Mouse (Mus musculus): ENCODE results near the gene Armh3. TPM values are rescaled to one million over a fixed set of nuclear protein-coding genes. Genes with fewer than 3 reads are reported as not detected.

The Armh3 gene
- polyA plus RNA-seq, 1 experiment from 2014 or later = 13.6 TPM

DNA sequence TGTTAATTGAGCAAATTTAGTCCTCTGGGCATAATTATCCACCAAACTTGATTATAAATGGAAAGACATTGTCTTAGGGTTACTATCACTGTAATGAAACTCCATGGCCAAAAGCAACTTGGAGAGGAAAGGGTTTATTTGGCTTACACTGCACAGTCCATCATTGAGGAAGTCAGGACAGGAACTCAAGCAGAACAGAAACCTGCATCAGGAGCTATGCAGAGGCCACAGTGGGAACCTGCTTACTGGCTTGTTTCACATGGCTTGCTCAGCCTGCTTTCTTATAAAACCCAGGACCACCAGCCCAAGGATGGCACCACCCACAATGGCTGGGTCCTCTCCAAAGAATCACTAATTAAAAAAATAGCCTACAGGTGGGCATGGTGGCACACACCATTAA lies 13.9 kb downstream of the Armh3 start:
- H3K9me3 ChIP-seq (replicated peaks) = no peaks in the 10 kb centered on the region
- no peak for ATAC-seq (ENCODE audit: insufficient number of reproducible peaks, low FRiP score)
- no peaks in the 10 kb centered on the region for H3K4me1 ChIP-seq (replicated peaks)
- H3K36me3 ChIP-seq = peaks cover 22% of the 10 kb centered on the region; the same call in 1 of the 2 replicates
- H3K4me3 ChIP-seq = no peak overlapping the region
- no peak overlapping the region for H3K9ac ChIP-seq
- no peaks in the 10 kb centered on the region for H3K27me3 ChIP-seq (replicated peaks)
- no peak overlapping the region for H3K4me2 ChIP-seq
- H3K27ac ChIP-seq (ENCODE audit: poor library complexity, severe bottlenecking) = no peak overlapping the region

DNA sequence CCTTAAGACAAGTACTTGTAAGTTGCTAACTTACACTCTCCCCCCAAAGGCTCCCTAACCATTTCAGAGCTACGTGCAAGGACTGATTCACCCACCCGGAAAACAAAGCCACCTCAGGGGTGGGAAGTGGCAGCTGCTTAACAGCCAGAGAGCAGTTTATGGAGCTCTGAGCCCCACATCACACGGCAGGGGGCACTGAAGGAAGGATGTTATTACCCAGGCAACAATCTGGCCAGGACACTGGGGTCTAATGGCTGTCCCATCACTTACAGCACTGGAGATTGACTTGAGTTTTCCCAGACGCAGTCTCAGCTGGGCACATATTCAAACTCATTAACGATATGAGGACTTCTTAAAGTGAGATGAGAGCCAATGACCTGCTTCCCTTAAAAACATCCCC lies 37.5 kb downstream of the Armh3 start:
- Histone ChIP-seq H3K27me3 (replicated peaks) (no peaks in the 10 kb centered on the region), H3K36me3 (peaks cover 69% of the 10 kb centered on the region), H3K4me3 (no peak overlapping the region), H3K27ac (ENCODE audit: poor library complexity, severe bottlenecking) (no peak overlapping the region), H3K4me2 (no peak overlapping the region), H3K4me1 (replicated peaks) (no peaks in the 10 kb centered on the region), H3K9ac (no peak overlapping the region), H3K9me3 (replicated peaks) (no peaks in the 10 kb centered on the region)
- ATAC-seq (ENCODE audit: insufficient number of reproducible peaks, low FRiP score) = no peak
- 50% methylated on average over 5 of the region's 5 CpGs for WGBS

DNA sequence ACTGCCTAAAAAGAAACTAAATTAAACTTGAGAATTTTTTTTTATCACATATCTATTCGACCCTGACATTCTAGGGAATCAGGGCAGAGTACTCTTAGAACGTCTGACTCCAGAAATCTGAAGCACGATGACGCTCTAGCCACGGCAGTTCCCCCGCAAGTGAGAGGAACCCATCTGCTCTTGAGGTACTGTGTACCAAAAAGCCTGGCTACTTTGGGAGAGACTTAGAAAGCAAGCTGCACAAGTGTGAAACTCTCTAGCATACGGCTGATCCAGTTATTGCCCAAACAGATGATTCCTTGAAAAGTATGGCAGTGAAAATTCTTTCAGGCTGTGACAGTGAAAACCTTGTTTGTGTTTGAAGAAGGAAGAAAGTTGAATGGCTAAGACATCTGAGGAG lies 41.6 kb downstream of the Armh3 start:
- peaks cover 57% of the 10 kb centered on the region for H3K36me3 ChIP-seq
- ATAC-seq (ENCODE audit: insufficient number of reproducible peaks, low FRiP score) = no peak
- no peak overlapping the region for H3K9ac ChIP-seq

DNA sequence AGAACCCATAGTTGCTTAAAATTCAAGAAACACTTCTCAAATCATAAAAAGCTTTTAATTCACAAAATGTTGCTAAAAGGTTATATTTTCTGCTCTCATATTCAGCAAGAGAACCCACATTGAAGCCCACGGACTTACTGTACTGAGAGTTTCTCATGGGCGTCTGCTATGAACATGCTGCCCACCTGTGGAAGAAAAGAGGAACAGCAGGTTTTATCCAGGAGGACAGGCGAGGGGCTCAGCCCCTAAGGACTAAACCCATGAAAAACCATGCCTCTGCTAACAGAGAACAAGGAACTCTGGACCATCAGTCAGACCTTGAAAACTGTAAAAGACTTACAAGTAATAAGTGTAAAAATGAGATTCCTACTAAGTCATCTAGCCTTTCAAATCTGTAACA lies 45.0 kb downstream of the Armh3 start:
- Histone ChIP-seq H3K9ac (no peak overlapping the region), H3K4me2 (no peak overlapping the region)
- WGBS = 10% methylated on average over 3 of the region's 3 CpGs

More for the DNA sequence above, 41.6 kb downstream of the Armh3 start:
- Histone ChIP-seq H3K27ac (ENCODE audit: poor library complexity, severe bottlenecking) (no peak overlapping the region), H3K9me3 (replicated peaks) (no peaks in the 10 kb centered on the region), H3K4me1 (replicated peaks) (no peaks in the 10 kb centered on the region), H3K4me2 (no peak overlapping the region), H3K4me3 (no peak overlapping the region), H3K27me3 (replicated peaks) (no peaks in the 10 kb centered on the region)
- 86% methylated on average over 7 of the region's 7 CpGs for WGBS

DNA sequence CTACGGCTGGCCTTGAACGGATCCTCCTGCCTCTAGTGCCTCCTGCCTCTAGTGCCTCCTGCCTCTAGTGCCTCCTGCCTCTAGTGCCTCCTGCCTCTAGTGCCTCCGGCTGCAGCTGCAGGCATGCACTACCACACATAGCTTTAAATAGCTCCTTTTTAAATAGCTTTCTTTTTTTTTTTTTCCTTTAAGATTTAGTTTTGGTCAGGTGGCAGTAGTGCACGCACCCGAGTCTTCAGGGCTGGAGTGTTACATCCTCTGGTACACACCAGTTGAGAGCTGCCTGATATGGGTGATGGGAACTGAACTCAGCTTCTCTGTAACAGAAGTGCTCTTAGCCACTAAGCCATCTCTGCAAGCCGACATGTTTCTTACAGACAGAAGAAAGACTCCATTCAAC lies 49.1 kb downstream of the Armh3 start:
- no peaks in the 10 kb centered on the region for H3K9me3 ChIP-seq (replicated peaks)
- no peak for ATAC-seq (ENCODE audit: insufficient number of reproducible peaks, low FRiP score)
- no peak overlapping the region for H3K9ac ChIP-seq
- peaks cover 37% of the 10 kb centered on the region for H3K36me3 ChIP-seq
- WGBS = 59% methylated on average over 6 of the region's 6 CpGs
- H3K4me1 ChIP-seq (replicated peaks) = peaks cover 4% of the 10 kb centered on the region; the same call in 1 of the 2 replicates
- no peak overlapping the region for H3K4me3 ChIP-seq
- no peaks in the 10 kb centered on the region for H3K27me3 ChIP-seq (replicated peaks)
- H3K27ac ChIP-seq (ENCODE audit: poor library complexity, severe bottlenecking) = no peak overlapping the region
- no peak overlapping the region for H3K4me2 ChIP-seq

More for the DNA sequence above, 45.0 kb downstream of the Armh3 start:
- H3K27ac ChIP-seq (ENCODE audit: poor library complexity, severe bottlenecking) = no peak overlapping the region
- no peaks in the 10 kb centered on the region for H3K9me3 ChIP-seq (replicated peaks)
- H3K4me3 ChIP-seq = no peak overlapping the region
- no peak for ATAC-seq (ENCODE audit: insufficient number of reproducible peaks, low FRiP score)
- peaks cover 42% of the 10 kb centered on the region for H3K36me3 ChIP-seq
- no peaks in the 10 kb centered on the region for H3K27me3 ChIP-seq (replicated peaks)
- H3K4me1 ChIP-seq (replicated peaks) = no peaks in the 10 kb centered on the region

DNA sequence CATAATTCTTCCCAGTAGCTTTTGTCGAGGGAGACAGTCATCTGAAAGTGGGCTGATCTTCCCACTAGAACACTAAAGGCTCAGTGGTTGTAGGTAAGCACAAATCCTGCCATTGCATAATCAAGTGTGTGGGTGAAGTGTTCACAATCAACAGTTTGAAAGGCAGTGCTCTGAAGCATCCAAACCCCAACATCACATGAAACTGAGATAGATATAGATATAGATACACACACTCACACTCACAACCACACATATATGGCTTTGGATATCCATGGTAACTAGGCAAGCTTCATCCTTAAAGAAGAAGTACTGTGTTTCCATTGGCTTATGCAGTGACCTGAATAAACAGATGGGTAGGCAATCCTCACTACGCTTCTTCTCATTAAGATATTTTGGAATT lies 50.5 kb downstream of the Armh3 start:
- WGBS = 86% methylated on average over 2 of the region's 2 CpGs
- H3K36me3 ChIP-seq = peaks cover 42% of the 10 kb centered on the region

DNA sequence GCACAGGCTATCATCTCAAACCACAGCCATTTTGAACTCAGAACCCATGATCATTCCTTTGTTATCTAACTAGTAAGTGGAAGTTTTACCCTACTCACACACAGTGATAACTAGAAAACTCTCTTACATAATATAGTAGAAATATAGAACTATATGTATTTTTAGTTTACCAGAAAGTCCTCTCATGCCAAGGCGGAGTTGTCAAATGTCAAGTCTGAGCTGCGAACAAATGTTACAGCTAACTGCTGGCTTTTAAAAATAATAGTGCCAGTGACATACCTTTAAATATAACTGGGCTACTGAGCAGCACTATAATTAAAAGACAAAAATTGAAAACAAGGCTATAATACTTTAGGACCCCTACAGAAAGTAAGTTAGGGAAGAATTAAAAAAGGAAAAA lies 51.0 kb downstream of the Armh3 start:
- Histone ChIP-seq H3K36me3 (peaks cover 42% of the 10 kb centered on the region), H3K27ac (ENCODE audit: poor library complexity, severe bottlenecking) (no peak overlapping the region), H3K4me2 (no peak overlapping the region), H3K4me3 (no peak overlapping the region), H3K4me1 (replicated peaks) (peaks cover 4% of the 10 kb centered on the region; the same call in 1 of the 2 replicates), H3K9ac (no peak overlapping the region), H3K27me3 (replicated peaks) (no peaks in the 10 kb centered on the region), H3K9me3 (replicated peaks) (no peaks in the 10 kb centered on the region)
- WGBS = 92% methylated on average over 2 of the region's 2 CpGs
- ATAC-seq (ENCODE audit: insufficient number of reproducible peaks, low FRiP score) = no peak

More for the DNA sequence above, 50.5 kb downstream of the Armh3 start:
- no peak overlapping the region for H3K27ac ChIP-seq (ENCODE audit: poor library complexity, severe bottlenecking)
- H3K4me1 ChIP-seq (replicated peaks) = peaks cover 4% of the 10 kb centered on the region; the same call in 1 of the 2 replicates
- no peak for ATAC-seq (ENCODE audit: insufficient number of reproducible peaks, low FRiP score)
- no peaks in the 10 kb centered on the region for H3K27me3 ChIP-seq (replicated peaks)
- H3K9ac ChIP-seq = no peak overlapping the region
- H3K4me2 ChIP-seq = no peak overlapping the region
- H3K4me3 ChIP-seq = no peak overlapping the region
- no peaks in the 10 kb centered on the region for H3K9me3 ChIP-seq (replicated peaks)

DNA sequence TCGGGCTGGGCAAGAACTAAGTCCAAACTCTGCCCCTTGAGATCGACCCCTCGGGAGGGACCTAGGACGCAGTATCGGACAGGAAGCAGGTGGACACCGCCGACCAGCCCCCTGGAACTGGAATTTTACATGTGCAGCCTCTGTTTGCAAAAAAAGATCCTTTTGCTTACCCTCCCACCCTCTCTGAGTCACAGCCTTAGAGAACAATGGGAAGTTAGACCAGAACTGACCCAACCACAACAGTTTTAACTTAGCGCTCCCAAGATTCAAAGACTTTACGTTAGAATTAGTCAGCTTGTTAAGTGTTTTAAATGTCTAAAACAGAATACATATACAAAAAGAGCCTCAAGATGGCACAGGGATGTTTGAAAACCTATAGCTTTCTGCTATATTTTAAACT lies 51.7 kb downstream of the Armh3 start:
- Histone ChIP-seq H3K27ac (ENCODE audit: poor library complexity, severe bottlenecking) (no peak overlapping the region), H3K36me3 (peaks cover 46% of the 10 kb centered on the region), H3K4me3 (no peak overlapping the region), H3K4me1 (replicated peaks) (peaks cover 4% of the 10 kb centered on the region; the same call in 1 of the 2 replicates), H3K9me3 (replicated peaks) (no peaks in the 10 kb centered on the region), H3K4me2 (no peak overlapping the region), H3K27me3 (replicated peaks) (no peaks in the 10 kb centered on the region), H3K9ac (no peak overlapping the region)
- 88% methylated on average over 9 of the region's 9 CpGs for WGBS
- no peak for ATAC-seq (ENCODE audit: insufficient number of reproducible peaks, low FRiP score)

DNA sequence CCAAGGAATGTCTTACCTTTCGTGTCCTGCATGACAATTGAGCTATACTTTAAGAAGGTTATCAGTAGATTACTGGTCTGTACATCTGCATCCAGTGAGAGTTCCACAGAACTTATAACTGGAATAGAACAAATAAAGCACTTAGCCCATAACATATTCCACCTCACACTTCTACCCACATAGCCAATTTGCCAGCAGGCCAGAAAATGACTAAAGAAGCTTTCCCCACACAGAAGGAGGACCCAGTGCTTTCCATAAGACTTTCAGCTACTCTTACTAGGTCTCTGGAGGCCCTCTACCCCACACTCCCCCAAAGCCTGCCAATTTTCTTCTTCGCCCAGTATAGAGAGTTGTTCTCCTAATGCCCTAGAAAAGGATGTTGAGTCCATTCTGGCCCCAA lies 52.3 kb downstream of the Armh3 start:
- Histone ChIP-seq H3K27ac (ENCODE audit: poor library complexity, severe bottlenecking) (no peak overlapping the region), H3K4me1 (replicated peaks) (peaks cover 4% of the 10 kb centered on the region; the same call in 1 of the 2 replicates), H3K36me3 (peaks cover 46% of the 10 kb centered on the region), H3K27me3 (replicated peaks) (no peaks in the 10 kb centered on the region), H3K4me3 (no peak overlapping the region), H3K9me3 (replicated peaks) (no peaks in the 10 kb centered on the region), H3K9ac (no peak overlapping the region), H3K4me2 (no peak overlapping the region)
- 85% methylated on average over 2 of the region's 2 CpGs for WGBS
- ATAC-seq (ENCODE audit: insufficient number of reproducible peaks, low FRiP score) = no peak

DNA sequence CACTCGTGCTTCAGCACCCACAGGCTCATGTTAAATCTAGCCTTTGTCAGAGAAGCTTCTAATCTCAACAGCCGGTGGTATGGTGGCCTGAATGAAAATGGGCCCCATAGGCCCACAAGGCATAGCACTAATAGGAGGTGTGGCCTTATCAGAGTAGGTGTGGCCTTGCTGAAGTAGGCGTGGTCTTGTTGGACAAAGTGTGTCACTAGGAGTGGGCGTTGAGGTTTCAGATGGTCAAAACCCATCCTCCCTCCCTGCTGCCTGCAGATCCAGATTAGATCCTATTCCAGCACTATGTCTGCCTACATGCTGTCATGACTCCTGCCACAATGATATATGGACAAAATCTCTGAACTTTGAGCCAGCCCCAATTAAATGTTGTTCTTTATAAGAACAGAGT lies 54.5 kb downstream of the Armh3 start:
- Histone ChIP-seq H3K4me3 (no peak overlapping the region), H3K4me2 (no peak overlapping the region), H3K36me3 (peaks cover 52% of the 10 kb centered on the region), H3K27ac (ENCODE audit: poor library complexity, severe bottlenecking) (no peak overlapping the region), H3K9ac (no peak overlapping the region), H3K27me3 (replicated peaks) (no peaks in the 10 kb centered on the region), H3K4me1 (replicated peaks) (peaks cover 4% of the 10 kb centered on the region; the same call in 1 of the 2 replicates), H3K9me3 (replicated peaks) (no peaks in the 10 kb centered on the region)
- WGBS = 65% methylated on average over 4 of the region's 4 CpGs
- ATAC-seq (ENCODE audit: insufficient number of reproducible peaks, low FRiP score) = no peak

DNA sequence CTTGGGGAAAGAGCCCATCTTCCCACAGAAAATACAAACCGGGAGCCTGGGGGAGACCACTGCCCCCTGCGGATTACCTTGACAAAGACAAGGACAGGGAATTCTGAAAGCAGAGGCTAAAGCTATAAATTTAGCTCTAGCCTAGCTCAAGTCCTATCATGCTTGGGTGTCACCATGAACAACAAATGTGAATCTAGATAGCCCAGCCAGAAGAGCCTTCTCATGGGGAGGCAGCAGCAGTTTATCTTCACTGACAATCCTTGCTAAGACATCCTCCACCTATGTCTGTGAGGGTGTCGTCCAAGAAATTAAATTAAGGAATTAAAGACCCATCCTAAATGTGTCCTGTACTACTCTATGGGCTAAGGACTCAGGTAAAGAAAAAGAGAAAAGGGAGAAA lies 60.2 kb downstream of the Armh3 start:
- 0 out of 2 replicates have a peak, but pooled peaks cover 4% of the 10 kb centered on the region for H3K4me1 ChIP-seq (replicated peaks)
- no peak overlapping the region for H3K4me3 ChIP-seq
- H3K9ac ChIP-seq = no peak overlapping the region
- no peak overlapping the region for H3K4me2 ChIP-seq
- H3K27me3 ChIP-seq (replicated peaks) = no peaks in the 10 kb centered on the region
- WGBS = 35% methylated on average over 3 of the region's 3 CpGs
- H3K27ac ChIP-seq (ENCODE audit: poor library complexity, severe bottlenecking) = no peak overlapping the region
- ATAC-seq (ENCODE audit: insufficient number of reproducible peaks, low FRiP score) = no peak
- peaks cover 31% of the 10 kb centered on the region for H3K36me3 ChIP-seq
- no peaks in the 10 kb centered on the region for H3K9me3 ChIP-seq (replicated peaks)

DNA sequence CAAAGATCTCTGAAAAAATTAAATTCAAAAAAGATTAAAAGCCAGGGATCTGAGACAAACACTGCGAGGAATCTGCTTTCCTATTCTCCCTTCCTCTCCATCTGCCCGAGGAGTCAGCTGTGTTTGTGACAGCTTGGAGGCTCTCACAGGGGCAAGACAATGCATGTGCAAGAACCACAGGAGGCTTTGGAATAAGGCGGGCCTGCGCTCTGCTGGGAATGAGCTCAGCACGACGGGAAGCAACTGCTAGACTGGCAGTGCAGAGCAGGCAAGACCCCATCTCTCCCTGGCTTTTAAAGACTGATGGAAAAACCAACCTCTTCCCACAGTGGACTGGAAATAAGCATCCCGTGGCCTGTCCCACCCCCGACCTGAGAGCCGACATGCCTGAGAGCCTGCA lies 60.8 kb downstream of the Armh3 start:
- Histone ChIP-seq H3K27ac (ENCODE audit: poor library complexity, severe bottlenecking) (no peak overlapping the region), H3K4me3 (no peak overlapping the region), H3K27me3 (replicated peaks) (no peaks in the 10 kb centered on the region), H3K4me1 (replicated peaks) (0 out of 2 replicates have a peak, but pooled peaks cover 4% of the 10 kb centered on the region), H3K36me3 (peaks cover 36% of the 10 kb centered on the region), H3K9ac (no peak overlapping the region), H3K4me2 (no peak overlapping the region), H3K9me3 (replicated peaks) (no peaks in the 10 kb centered on the region)
- 37% methylated on average over 9 of the region's 9 CpGs for WGBS
- no peak for ATAC-seq (ENCODE audit: insufficient number of reproducible peaks, low FRiP score)
